Mouse (Mus musculus) C2C12 (cell line): ENCODE data around the gene Pou3f1.

ENCODE experiments used
- CTCF ChIP-seq: IDR thresholded peaks from one replicate; pipeline ENCODE4 v1.5.1; 2011; ENCODE audit not compliant: control insufficient read depth, insufficient read depth, insufficient read length
- FOSL1 ChIP-seq: IDR thresholded peaks from one replicate; pipeline ENCODE4 v1.8.0; 2011; ENCODE audit warnings: mild to moderate bottlenecking, low read length; ENCODE audit not compliant: poor library complexity, insufficient read depth, severe bottlenecking
- MAX ChIP-seq: IDR thresholded peaks from one replicate; pipeline ENCODE4 v1.6.1; 2011; ENCODE audit warnings: mild to moderate bottlenecking, control low read depth
- MYOG ChIP-seq: IDR thresholded peaks from one replicate; pipeline ENCODE4 v1.6.1; 2011; ENCODE audit not compliant: control insufficient read depth, insufficient read length; ENCODE audit errors: extremely low read depth
- USF1 ChIP-seq: IDR thresholded peaks from one replicate; pipeline ENCODE4 v1.6.1; 2011; ENCODE audit warnings: low read depth, mild to moderate bottlenecking, control low read depth, moderate library complexity

DNA sequence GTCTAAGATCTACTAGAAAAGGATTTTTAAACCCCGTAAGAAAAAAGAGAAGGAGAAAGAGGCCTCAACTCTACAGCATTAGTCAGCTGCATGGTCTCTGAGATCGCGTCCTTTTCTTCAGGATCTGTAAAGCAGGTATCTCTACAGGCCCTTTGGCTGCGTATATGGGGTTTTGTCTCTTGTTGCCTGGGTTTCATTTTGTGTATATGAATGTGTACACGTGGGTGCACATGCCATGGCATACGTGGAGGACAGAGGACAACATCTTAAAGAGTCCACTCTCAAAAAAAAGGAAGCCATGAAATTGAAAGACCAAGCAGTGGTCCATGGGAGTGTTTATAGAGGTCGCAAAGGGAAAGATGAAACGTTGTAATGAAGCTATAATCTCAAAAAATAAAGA, 34.8 kb downstream of the Pou3f1 start:
- TF ChIP-seq CTCF (no peak), USF1 (no peak), MYOG (no peak), FOSL1 (no peak), MAX (no peak)
